Mouse (Mus musculus) spleen, postnatal 14 days (tissue): ENCODE data around the gene Dcun1d2.

Experiments
- DNase-seq, 2 experiments: peaks; one replicate each; pipeline ENCODE4 v3.0.0; 2021 to 2022; ENCODE audit warnings: low spot score in 2 of 2

Dcun1d2 gene

DNA sequence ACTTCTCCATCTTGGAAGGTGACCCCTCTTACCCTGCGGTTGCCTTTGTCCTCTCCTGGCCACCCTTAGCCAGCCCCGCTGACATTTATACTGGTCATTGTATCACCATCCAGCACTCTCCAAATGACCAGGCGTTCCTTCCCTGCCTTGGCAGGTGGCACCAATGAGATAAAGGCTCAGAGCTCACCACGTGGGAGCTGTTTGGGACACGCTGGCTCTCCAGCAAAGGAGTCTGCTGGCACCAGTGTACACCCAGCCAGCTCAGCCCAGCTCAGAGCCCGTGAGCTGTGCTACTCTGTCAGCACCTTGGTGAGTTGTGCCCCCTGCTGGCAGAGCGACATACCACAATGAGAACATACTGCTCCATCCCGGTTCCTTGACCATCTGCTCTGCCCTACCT lies 33.9 kb downstream of the Dcun1d2 start, which contains the start of gene Adprhl1:
Gene Adprhl1, minus strand, starts transcription at position 144 of the 400 bp plus-strand sequence.
- peak; percentile 63 to 69 for DNase-seq

- no peak for DNase-seq
These were observed 34.5 kb downstream of the Dcun1d2 start for GRCm38 (mm10) chr8:13253413-13253812.

- no peak for DNase-seq
These were observed 35.1 kb downstream of the Dcun1d2 start for GRCm38 (mm10) chr8:13252837-13253236.

- no peak for DNase-seq
These were observed 43.5 kb downstream of the Dcun1d2 start for GRCm38 (mm10) chr8:13244343-13244880.

DNA sequence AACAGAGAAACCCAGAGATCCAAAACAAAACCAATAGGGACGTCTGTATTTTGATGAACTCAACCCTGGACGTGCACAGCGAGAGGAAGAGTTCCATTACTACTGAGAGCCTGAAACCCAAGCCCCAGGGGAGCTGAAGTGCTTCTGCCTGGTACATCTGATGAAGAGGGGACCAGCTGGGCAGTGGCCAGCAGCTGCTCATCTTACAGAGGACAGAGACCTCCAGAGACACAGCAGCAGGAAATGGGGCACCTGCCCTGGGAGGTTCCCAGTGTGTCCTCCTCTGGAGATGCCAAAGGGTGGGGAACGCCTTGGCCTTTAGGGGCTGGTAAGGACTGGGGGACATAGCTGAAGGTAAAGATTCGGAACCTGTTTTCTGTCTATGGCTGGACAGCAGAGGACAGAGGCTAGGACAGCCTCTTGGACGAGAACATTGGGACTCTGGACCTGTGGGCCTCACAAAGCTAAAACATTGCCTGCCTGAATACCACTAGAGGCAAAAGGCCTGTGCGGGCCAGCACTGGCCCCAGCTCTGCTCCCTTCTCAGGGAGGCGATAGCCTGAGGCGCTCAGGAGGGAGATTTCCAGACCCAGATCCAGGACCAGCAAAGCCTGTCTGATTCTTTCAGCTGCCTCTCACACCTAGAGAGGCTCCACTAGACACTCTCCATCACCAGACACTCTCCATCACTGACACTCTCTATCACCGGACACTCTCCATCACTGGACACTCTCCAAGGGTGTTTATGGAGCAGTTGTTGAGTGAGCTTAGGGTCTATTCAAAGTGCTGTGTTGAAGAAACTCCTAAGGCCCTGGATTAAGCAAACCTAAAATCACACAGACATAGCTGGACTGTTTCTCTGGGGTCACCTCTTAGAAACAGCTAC lies 44.7 kb downstream of the Dcun1d2 start:
- DNase-seq: no peak

- no peak for DNase-seq
These were observed 47.2 kb downstream of the Dcun1d2 start for GRCm38 (mm10) chr8:13240691-13241090.

- DNase-seq: no peak
These were observed 47.9 kb downstream of the Dcun1d2 start for GRCm38 (mm10) chr8:13240055-13240454.

- DNase-seq: no peak
These were observed 53.1 kb downstream of the Dcun1d2 start for GRCm38 (mm10) chr8:13234803-13235202.

GRCm38 (mm10) chr8:13230471-13230870 lies 57.5 kb downstream of the Dcun1d2 start:
- DNase-seq: no peak

DNA sequence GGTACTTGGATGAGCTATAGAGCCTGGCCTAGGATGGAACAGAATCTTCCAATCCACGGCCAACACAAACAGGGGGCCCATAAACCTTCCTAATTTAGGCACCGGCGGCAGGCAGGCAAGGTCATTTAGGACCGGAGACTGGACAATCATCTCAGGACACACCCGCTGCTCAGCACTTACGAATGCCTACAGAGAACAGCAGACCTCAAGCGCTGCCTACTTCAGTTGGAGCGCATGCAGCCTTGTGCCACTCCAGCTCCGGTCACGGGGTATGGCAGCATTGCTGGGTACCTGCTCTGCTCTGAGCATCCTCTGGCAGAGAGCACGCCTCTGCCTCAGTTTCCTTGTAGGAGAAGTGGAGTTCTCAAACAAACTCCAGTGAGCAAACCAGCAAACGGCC lies 58.1 kb downstream of the Dcun1d2 start:
- no peak for DNase-seq

DNA sequence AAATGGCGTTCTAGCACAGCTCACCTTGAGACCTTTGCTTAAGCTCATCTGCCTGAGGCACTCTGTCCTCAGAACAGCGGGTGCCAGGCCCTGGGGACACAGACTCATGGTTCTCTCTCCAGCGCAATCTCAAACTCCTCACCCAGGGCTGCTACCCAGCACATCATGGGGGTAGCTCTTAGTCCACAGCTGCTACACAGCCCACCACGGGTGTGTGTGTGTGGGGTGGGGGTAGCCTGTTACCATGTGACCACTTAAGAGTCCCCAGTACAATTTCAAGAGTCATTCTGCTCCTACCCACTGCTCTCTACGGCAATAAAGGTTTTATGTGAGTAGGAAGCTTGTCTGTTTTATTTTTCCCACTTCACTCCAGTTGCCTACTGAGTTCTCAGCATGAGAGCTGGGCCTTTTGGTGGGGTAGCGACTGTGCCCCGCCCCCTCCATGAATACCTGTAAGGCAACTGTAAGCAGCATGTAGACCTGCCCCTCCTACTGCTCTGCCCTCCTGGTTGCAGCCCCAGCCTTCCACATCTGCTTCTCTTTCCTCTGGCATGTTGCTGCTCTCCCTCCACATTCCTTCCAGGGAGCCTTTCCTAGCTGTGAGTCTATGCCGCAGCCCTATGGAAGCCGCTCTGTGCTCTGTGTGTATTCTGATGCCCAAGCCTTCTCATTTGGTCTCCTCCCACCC lies 58.9 kb downstream of the Dcun1d2 start:
- no peak for DNase-seq

DNA sequence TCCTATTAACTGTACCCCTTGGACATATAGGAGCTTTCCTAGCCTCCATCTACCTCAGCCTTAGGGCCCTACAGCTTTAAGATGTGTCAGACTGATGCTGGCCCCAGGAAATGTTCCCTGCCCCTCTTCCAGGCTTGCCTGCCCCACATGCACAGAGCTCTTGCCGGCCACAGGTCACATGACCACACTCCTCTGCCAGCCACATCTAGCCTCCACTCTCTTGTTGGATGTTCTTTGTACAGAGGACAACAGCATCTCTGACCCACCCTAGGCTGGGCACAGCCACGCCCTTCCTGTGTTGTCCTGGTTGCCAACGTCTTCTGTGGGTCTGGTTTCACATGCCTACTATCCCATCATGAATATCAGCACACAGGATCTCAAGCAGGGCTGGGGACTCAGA lies 60.7 kb downstream of the Dcun1d2 start:
- no peak for DNase-seq

- DNase-seq: no peak
These were observed 61.6 kb downstream of the Dcun1d2 start for GRCm38 (mm10) chr8:13226288-13226687.

DNA sequence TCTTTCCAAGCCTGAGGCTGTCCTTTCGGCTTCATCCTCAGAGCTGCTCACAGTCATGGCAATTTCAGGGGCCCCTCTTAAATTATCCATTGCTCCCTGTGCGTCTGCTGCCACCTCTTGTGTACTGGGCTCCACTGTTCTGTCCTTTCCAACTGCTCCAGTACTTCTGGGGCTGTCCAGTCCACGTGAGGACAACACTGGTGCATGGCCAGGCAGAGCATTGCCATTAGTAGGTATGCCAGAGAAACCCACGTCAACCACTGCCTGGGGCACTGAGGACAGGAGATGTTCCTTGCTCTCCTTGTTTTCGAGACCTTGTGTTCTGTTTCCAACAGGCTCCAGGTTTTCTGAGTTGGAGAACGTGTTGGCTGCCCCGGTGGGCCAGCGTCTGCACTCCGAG lies 63.5 kb downstream of the Dcun1d2 start:
- DNase-seq: no peak

DNA sequence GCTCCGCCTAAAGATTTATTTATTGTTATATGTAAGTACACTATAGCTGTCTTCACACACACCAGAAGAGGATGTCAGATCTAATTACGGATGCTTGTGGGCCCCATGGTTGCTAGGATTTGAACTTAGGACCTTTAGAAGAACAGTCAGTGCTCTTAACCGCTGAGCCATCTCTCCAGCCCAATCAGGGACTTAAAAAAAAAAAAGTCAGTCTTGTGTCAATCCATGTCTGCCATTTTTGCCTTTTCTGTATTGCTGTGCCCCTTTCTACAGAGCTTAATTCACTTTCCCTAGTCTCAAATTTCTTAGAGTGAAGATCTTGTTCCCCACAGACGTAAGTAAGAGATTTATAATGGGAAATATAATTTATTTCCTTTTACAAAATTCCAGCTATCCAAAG lies 69.5 kb downstream of the Dcun1d2 start:
- no peak for DNase-seq

DNA sequence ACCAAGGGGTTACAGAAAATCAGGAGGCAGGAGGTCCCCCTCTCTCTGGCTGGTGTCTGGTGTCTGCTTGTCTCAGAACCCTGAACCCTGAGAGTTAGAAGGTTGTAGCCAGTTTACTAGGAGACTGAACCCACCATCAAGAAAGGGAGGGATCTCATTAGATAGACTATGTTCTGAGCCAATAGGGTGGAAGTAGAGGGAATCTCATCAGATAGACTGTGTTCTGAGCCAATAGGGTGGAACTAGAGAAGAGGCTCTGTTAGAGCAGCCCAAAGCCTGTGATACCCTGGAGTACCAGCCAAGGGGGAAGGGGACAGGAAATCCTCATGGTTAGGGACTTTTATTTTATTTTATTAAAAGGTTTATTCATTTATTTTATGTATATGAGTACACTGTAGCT lies 69.9 kb downstream of the Dcun1d2 start:
- no peak for DNase-seq

- no peak for DNase-seq
These were observed 70.8 kb downstream of the Dcun1d2 start for GRCm38 (mm10) chr8:13217093-13217492.

DNA sequence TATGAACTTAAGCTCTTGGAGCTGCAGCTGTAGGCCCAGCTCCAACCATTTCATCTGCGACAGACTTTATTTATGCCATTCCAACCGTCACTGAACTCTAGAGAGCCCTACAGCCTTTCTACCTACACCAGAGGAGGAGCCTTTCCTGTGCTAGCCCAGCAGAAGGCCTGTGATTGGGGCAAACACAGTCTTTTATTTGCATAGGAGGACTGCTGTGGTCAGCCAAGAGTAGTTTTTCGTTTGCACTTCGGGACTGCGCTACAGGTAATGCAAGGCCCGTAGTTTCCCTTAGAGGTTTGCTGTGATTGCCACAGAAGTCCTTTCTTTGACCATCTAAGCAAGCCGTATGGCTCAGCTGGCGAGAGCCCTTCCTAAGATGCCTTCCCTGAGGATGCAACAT lies 71.5 kb downstream of the Dcun1d2 start:
- DNase-seq: no peak

- DNase-seq: peak; percentile 74 to 83
These were observed 74.3 kb downstream of the Dcun1d2 start for GRCm38 (mm10) chr8:13213479-13214268.

DNA sequence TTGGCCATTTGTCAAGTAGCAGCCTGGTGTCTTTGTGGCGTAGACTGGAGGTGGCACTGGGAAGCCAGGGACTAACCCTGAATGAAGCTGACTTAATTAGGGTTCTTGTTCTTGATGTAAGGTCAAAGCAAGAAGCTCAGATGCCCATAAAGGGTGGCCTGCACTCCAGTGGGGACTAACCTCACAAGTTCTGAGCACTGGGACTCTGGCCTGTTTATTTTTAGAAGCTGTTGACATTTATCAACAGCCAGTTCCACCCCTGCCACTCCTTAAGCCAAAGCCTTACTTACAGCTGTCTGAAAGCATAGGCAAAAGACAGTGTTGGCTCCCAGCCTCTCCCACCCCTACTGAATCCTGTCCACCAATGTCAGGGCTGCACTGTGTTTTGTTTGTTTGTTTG lies 78.2 kb downstream of the Dcun1d2 start:
- no peak for DNase-seq

- no peak for DNase-seq
These were observed 79.1 kb downstream of the Dcun1d2 start for GRCm38 (mm10) chr8:13208627-13209355.
